Mouse (Mus musculus) bone marrow, adult 2 months (tissue): ENCODE measurements around the gene Sptlc2.

Source experiments
- CTCF ChIP-seq: fragments of 200-500 bp; IDR thresholded peaks from 2 replicates; pipeline ENCODE4 v1.5.1; 2011; ENCODE audit warnings: low read length, control low read depth; ENCODE audit not compliant: control insufficient read depth, insufficient read depth
- POLR2A ChIP-seq: fragments of 200-500 bp; IDR thresholded peaks from 2 replicates; pipeline ENCODE4 v1.6.1; 2011; ENCODE audit warnings: low read depth, mild to moderate bottlenecking, control low read depth, low read length, borderline replicate concordance; ENCODE audit not compliant: control insufficient read depth

DNA sequence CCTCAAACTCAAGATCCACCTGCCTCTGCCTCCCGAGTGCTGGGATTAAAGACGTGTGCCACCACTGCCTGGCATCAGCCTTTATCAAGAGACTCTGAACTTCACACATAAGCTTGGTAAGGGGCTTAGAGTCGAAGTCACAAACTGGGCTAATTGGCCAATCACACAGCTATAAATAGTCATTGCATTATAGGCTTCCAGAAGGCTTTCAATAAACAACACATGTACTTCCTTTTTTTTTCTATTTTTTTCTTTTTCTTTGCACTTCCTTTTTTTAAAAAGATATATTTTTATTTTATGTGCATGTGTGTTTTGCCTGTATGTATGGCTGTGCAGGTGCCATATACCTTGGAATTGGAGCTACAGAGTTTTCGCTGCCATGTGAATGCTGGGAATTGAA is 27.2 kb upstream of the Sptlc2 start:
- TF ChIP-seq POLR2A (no peak), CTCF (no peak)
